Mouse (Mus musculus) spleen, adult 18-20 months (tissue): ENCODE data around the gene Mup11.
"Not testable (repeated sequence)": the region's sequence is repeated elsewhere in the genome, so short reads cannot be mapped to it uniquely, and the experiment has no call there.

Source experiments
- DNase-seq, 2 experiments: peaks; one replicate each; pipeline ENCODE4 v3.0.0; 2022; ENCODE audit warnings: mixed read lengths in 2 of 2

Mup11 gene

GRCm38 (mm10) chr4:60662311-60662710 lies at the start of gene Mup11:
Gene Mup11, minus strand, starts transcription at chr4:60662411.
- DNase-seq: not testable (repeated sequence)
